Mouse (Mus musculus): ENCODE measurements around the gene Upp2. TPM values are rescaled to one million over a fixed set of nuclear protein-coding genes. Genes with fewer than 3 reads are reported as not detected.

Upp2 gene
- total RNA-seq, 2 experiments from 2014 or later: 26.7 to 33.8 TPM

GRCm38 (mm10) chr2:58700354-58700753 lies 133.3 kb downstream of the Upp2 start:
- no peak for DNase-seq (ENCODE audit: extremely low spot score in 1 of 2, low spot score in 2 of 2)
- TF ChIP-seq CTCF (IDR thresholded peaks at IDR 0.05): no peak
- intact Hi-C loops (cut with DNase I): loop anchor here (1.0 kb wide), 1 partner anchor 738 kb away; no protein-coding TSS in a partner anchor
- Histone ChIP-seq H3K27ac (no peak overlapping the region), H3K4me3 (no peak overlapping the region)

DNA sequence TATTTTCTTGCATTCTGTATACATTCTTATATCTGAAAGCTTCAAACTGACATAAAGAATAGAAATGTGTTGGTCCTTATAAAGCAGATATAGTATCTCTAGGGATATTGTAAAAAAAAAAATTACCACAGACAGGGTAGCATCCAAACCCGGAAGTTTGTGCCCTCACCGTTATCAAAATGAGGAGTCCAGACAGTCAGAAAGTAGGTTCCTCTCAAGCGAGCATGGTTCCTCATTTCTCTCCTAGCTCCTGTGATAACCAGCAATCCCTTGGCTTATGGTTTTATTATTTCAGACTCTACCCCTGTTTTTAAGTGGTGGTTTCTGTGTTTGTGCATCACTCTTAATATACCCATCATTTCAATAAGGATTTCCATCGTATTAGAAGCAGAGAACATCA lies 134.5 kb downstream of the Upp2 start:
- H3K27ac ChIP-seq: no peak overlapping the region
- no peak for DNase-seq (ENCODE audit: extremely low spot score in 1 of 2, low spot score in 2 of 2)
- intact Hi-C loops (cut with DNase I): no loop called here
- H3K4me3 ChIP-seq: no peak overlapping the region
- TF ChIP-seq CTCF (IDR thresholded peaks at IDR 0.05): no peak

DNA sequence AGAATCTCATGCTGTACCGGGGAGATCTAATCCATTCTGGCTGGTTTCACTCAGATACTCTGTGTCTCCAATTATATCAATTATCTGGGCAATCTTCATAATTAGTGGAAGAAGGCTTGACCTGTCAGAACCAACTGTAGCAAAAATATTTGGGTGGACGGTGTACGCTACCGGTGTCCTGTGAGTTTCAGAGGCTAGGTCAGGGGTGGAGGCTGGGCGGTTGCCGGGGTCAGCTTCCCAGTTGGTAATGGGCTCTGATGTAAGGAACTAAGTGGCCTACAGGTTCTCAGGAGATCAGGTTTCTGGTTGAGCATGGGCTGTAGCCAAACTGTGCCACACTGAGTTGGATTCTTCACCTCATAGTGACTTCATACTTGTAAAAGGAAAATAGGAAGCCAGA lies 136.1 kb downstream of the Upp2 start:
- no peak for TF ChIP-seq CTCF (IDR thresholded peaks at IDR 0.05)
- no peak for DNase-seq (ENCODE audit: extremely low spot score in 1 of 2, low spot score in 2 of 2)
- H3K27ac ChIP-seq: no peak overlapping the region
- intact Hi-C loops (cut with DNase I): no loop called here
- H3K4me3 ChIP-seq: no peak overlapping the region

GRCm38 (mm10) chr2:58703646-58704045 lies 136.5 kb downstream of the Upp2 start:
- intact Hi-C loops (cut with DNase I): no loop called here
- Histone ChIP-seq H3K27ac (no peak overlapping the region), H3K4me3 (no peak overlapping the region)
- DNase-seq (ENCODE audit: extremely low spot score in 1 of 2, low spot score in 2 of 2): no peak
- no peak for TF ChIP-seq CTCF (IDR thresholded peaks at IDR 0.05)

- Histone ChIP-seq H3K4me3 (no peak overlapping the region), H3K27ac (no peak overlapping the region)
- intact Hi-C loops (cut with DNase I): no loop called here
- no peak for TF ChIP-seq CTCF (IDR thresholded peaks at IDR 0.05)
- DNase-seq (ENCODE audit: extremely low spot score in 1 of 2, low spot score in 2 of 2): no peak
These were observed 137.5 kb downstream of the Upp2 start for GRCm38 (mm10) chr2:58704576-58704975.

- no peak overlapping the region for H3K4me3 ChIP-seq
- intact Hi-C loops (cut with DNase I): no loop called here
- no peak for TF ChIP-seq CTCF (IDR thresholded peaks at IDR 0.05)
- no peak overlapping the region for H3K27ac ChIP-seq
- no peak for DNase-seq (ENCODE audit: extremely low spot score in 1 of 2, low spot score in 2 of 2)
These were observed 140.6 kb downstream of the Upp2 start for GRCm38 (mm10) chr2:58707676-58708075.

GRCm38 (mm10) chr2:58710234-58710633 lies 143.1 kb downstream of the Upp2 start:
- no peak overlapping the region for H3K4me3 ChIP-seq
- DNase-seq (ENCODE audit: extremely low spot score in 1 of 2, low spot score in 2 of 2): no peak
- intact Hi-C loops (cut with DNase I): no loop called here
- H3K27ac ChIP-seq: no peak overlapping the region
- no peak for TF ChIP-seq CTCF (IDR thresholded peaks at IDR 0.05)

GRCm38 (mm10) chr2:58711049-58711448 lies 144.0 kb downstream of the Upp2 start:
- no peak for TF ChIP-seq CTCF (IDR thresholded peaks at IDR 0.05)
- intact Hi-C loops (cut with DNase I): no loop called here

DNA sequence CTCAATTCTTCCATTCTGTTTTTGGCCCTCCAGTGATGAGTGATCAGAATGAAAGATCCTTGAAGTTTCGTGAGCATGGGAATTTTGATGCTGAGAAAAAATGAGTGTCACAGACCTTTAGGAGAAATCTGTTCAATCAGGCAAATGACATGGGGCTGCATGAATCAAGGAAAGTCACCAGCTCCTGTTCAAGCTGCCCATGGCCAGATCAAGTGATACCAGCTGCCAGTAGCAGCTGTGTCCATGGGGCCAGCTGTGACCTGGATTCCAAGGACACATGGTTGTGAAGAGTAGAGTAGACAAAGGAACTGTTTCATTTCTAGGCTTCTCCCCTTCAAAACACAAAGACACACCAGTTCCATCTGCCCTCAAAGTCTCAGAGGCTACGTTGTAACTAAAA lies 144.4 kb downstream of the Upp2 start:
- Histone ChIP-seq H3K27ac (no peak overlapping the region), H3K4me3 (no peak overlapping the region)
- no peak for DNase-seq (ENCODE audit: extremely low spot score in 1 of 2, low spot score in 2 of 2)
- intact Hi-C loops (cut with DNase I): no loop called here
- no peak for TF ChIP-seq CTCF (IDR thresholded peaks at IDR 0.05)

More at GRCm38 (mm10) chr2:58711049-58711448, 144.0 kb downstream of the Upp2 start:
- DNase-seq (ENCODE audit: extremely low spot score in 1 of 2, low spot score in 2 of 2): no peak
- Histone ChIP-seq H3K4me3 (no peak overlapping the region), H3K27ac (no peak overlapping the region)

DNA sequence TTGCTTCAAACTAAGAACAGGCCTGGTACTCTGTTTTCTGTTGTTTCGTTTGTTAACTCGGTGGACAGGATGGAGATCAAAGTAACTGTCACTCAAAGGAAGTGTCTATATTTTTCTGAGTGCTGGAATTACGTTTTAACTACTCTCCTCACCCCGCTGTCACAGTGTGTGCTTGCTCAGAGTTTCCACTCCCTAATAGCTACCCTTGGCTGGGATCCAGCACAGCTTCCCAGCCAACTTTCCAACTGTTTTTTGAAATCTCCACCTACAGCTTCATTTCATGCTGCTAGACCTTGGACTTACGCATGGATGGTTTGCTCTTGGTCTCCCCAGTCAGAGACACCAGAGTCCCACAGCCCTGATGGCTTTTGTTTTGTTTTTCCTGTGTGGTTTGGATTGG lies 144.8 kb downstream of the Upp2 start:
- no peak overlapping the region for H3K4me3 ChIP-seq
- intact Hi-C loops (cut with DNase I): no loop called here
- no peak overlapping the region for H3K27ac ChIP-seq
- no peak for TF ChIP-seq CTCF (IDR thresholded peaks at IDR 0.05)
- DNase-seq (ENCODE audit: extremely low spot score in 1 of 2, low spot score in 2 of 2): peak in 1 of 2 experiments; percentile 28

DNA sequence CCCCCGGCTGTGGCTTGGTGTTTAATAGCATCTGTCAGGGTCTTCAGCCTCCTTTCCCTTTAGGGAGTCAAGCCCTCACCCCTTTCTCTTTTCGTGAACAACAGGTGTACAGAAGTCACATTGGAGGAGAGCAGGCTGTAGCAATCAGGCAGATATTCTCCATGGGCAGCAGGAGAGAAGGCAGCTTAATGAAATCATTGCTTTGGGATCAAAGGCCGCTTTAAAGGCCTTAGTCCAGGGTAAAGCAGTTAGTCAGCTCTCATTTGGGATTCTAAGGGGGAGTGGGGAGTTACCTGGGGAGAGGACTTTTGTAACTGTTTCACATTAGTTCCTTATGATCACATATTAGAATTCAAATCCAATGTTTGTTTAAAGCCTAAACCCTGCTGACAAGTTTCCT lies 150.8 kb downstream of the Upp2 start:
- intact Hi-C loops (cut with DNase I): no loop called here
- DNase-seq (ENCODE audit: extremely low spot score in 1 of 2, low spot score in 2 of 2): no peak
- Histone ChIP-seq H3K27ac (no peak overlapping the region), H3K4me3 (no peak overlapping the region)
- TF ChIP-seq CTCF (IDR thresholded peaks at IDR 0.05): no peak

DNA sequence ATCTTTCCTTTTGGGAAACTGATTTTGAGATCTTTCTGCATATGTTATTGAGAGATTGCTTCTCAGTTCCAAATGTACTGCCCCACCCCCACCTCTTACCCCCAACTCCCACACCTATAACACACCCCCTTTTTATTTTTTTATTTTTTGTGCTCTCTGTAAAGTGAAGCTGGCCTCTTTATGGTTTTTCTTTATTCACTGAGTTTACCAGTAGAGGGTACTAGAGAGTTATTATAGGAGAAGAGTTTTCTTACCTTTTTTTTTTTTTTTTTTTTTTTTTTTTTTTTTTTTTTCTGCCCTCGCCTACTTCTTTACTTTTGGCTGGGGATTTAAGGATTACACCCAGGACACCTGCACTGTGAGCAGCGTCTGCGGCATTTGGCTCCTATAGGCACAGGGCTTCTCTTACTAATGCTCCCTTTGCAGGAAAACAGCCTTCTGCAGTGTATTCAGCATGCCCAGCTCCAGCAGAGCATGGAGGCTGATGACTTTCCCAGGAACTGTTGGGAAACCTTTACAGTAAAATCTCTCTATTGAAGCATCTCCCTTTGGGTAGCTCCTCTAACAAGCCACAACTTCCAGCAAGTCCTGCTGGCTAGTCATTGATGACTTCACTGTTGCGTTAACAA lies 170.2 kb downstream of the Upp2 start:
- no peak for DNase-seq (ENCODE audit: extremely low spot score in 1 of 2, low spot score in 2 of 2)
- Histone ChIP-seq H3K27ac (no peak overlapping the region), H3K4me3 (no peak overlapping the region)
- intact Hi-C loops (cut with DNase I): loop anchor here (1.0 to 5.0 kb wide), 3 partner anchors 425 to 702 kb away; partner anchors contain the start of genes Ccdc148 and Pkp4
- TF ChIP-seq CTCF (IDR thresholded peaks at IDR 0.05): peak; percentile 52

- intact Hi-C loops (cut with DNase I): no loop called here
- Histone ChIP-seq H3K4me3 (no peak overlapping the region), H3K27ac (no peak overlapping the region)
- TF ChIP-seq CTCF (IDR thresholded peaks at IDR 0.05): no peak
- no peak for DNase-seq (ENCODE audit: extremely low spot score in 1 of 2, low spot score in 2 of 2)
These were observed 174.1 kb downstream of the Upp2 start for GRCm38 (mm10) chr2:58741213-58741612.
